Mouse (Mus musculus): ENCODE measurements around the gene Rpl18. TPM values are rescaled to one million over a fixed set of nuclear protein-coding genes. Genes with fewer than 3 reads are reported as not detected.
A peak's percentile ranks its signal among the peaks of the same experiment; 100 is the strongest.

Gene Rpl18
- total and polyA plus RNA-seq, 2 experiments from 2014 or later = 479 to 1,310 TPM

DNA sequence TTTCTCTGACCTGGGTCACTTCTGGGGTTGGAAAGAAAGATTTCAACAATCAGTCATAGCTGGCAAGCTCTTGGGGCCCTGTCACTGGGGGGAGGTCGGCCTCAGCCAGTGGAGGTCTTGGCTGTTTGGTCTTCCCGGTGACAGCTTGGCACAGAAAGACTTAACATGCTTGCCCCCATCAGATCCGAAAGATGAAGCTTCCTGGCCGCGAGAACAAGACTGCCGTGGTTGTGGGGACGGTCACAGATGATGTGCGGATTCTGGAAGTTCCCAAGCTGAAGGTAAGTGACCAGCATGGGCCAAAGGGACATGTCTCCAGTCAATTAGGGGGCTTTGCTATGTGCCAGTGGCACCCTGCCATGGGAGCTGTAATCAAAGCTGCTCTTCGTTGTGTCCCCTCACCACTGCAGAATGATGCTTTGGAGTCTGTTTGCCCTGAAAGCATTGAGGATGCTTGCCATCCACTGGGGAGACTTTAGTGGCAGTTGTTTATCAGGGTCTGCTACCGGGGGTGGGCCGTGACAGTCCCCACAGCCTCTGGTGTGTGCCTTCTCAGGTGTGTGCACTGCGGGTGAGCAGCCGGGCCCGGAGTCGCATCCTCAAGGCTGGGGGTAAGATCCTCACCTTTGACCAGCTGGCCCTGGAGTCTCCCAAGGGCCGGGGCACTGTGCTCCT lies 4.6 kb downstream of the Rpl18 start:
- H3K27ac ChIP-seq (ENCODE audit: low read depth) = no peak overlapping the region
- no peak for DNase-seq (ENCODE audit: low spot score)
- peaks cover 36% of the 10 kb centered on the region for H3K36me3 ChIP-seq (replicated peaks; ENCODE audit: control insufficient read depth, insufficient read depth, low read length)
- no peak overlapping the region for H3K4me3 ChIP-seq (ENCODE audit: low read depth, low read length)
- 91% methylated on average over 15 of the region's 16 CpGs for WGBS
- TF ChIP-seq CTCF (IDR thresholded peaks at IDR 0.05; ENCODE audit: low read depth) = no peak
- no peaks in the 10 kb centered on the region for H3K27me3 ChIP-seq (ENCODE audit: control insufficient read depth, insufficient read depth, low read length)
- no peak for ATAC-seq (ENCODE audit: insufficient read depth, low read depth)
- H3K4me1 ChIP-seq (ENCODE audit: control insufficient read depth, insufficient read depth) = peaks cover 27% of the 10 kb centered on the region
- no peak overlapping the region for H3K4me2 ChIP-seq (ENCODE audit: low read depth, low read length)
- H3K9ac ChIP-seq (replicated peaks; ENCODE audit: low read depth, low read length) = no peak overlapping the region
- no peaks in the 10 kb centered on the region for H3K9me3 ChIP-seq (replicated peaks; ENCODE audit: control insufficient read depth, low read length)

- no peaks in the 10 kb centered on the region for H3K27me3 ChIP-seq (ENCODE audit: control insufficient read depth, insufficient read depth, low read length)
- no peak within 1 kb of the TSS for H3K27ac ChIP-seq (ENCODE audit: low read depth)
- H3K4me1 ChIP-seq (ENCODE audit: control insufficient read depth, insufficient read depth) = peaks cover 23% of the 10 kb centered on the region
- DNase-seq (ENCODE audit: low spot score) = no peak
- no peak within 1 kb of the TSS for H3K9ac ChIP-seq (replicated peaks; ENCODE audit: low read depth, low read length)
- no peaks in the 10 kb centered on the region for H3K9me3 ChIP-seq (replicated peaks; ENCODE audit: control insufficient read depth, low read length)
- TF ChIP-seq EP300 (IDR thresholded peaks at IDR 0.05; ENCODE audit: low read depth) = no peak
- no peak for TF ChIP-seq CTCF (IDR thresholded peaks at IDR 0.05; ENCODE audit: low read depth)
- peaks cover 36% of the 10 kb centered on the region for H3K36me3 ChIP-seq (replicated peaks; ENCODE audit: control insufficient read depth, insufficient read depth, low read length)
- H3K4me2 ChIP-seq (ENCODE audit: low read depth, low read length) = no peak within 1 kb of the TSS
- no peak within 1 kb of the TSS for H3K4me3 ChIP-seq (ENCODE audit: low read depth, low read length)
- no peak for ATAC-seq (ENCODE audit: insufficient read depth, low read depth)
- WGBS = 81% methylated on average over 14 of the region's 14 CpGs
Observed at GRCm38 (mm10) chr7:45720413-45721233, 5.4 kb downstream of the Rpl18 start, which contains the start of gene Fam83e. Fam83e (plus strand) TSS chr7:45721212.

DNA sequence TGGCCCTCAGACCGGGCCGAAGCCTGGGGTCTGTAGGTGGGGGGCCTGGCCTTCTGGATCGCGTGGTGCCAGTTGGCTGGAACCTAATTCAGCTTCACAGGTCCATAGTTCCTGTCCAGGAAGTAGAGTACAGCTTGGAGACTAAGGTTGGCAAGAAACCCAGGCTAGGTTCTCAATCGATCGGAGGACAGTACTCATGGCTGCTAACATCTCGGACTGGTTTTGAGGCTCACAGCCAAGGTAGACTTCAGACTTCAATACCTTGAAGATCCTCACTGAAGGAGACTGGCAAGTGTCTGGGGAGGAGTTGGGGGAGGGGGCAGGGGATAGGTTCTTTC lies 5.9 kb downstream of the Rpl18 start:
- Histone ChIP-seq H3K4me2 (ENCODE audit: low read depth, low read length) (no peak overlapping the region), H3K36me3 (replicated peaks; ENCODE audit: control insufficient read depth, insufficient read depth, low read length) (peaks cover 36% of the 10 kb centered on the region), H3K27ac (ENCODE audit: low read depth) (no peak overlapping the region), H3K27me3 (ENCODE audit: control insufficient read depth, insufficient read depth, low read length) (no peaks in the 10 kb centered on the region), H3K4me1 (ENCODE audit: control insufficient read depth, insufficient read depth) (peaks cover 17% of the 10 kb centered on the region), H3K9me3 (replicated peaks; ENCODE audit: control insufficient read depth, low read length) (no peaks in the 10 kb centered on the region), H3K4me3 (ENCODE audit: low read depth, low read length) (no peak overlapping the region), H3K9ac (replicated peaks; ENCODE audit: low read depth, low read length) (no peak overlapping the region)
- DNase-seq (ENCODE audit: low spot score) (no peak), ATAC-seq (ENCODE audit: insufficient read depth, low read depth) (no peak)
- WGBS = 79% methylated on average over 7 of the region's 7 CpGs
- no peak for TF ChIP-seq EP300 (IDR thresholded peaks at IDR 0.05; ENCODE audit: low read depth)
- no peak for TF ChIP-seq CTCF (IDR thresholded peaks at IDR 0.05; ENCODE audit: low read depth)

DNA sequence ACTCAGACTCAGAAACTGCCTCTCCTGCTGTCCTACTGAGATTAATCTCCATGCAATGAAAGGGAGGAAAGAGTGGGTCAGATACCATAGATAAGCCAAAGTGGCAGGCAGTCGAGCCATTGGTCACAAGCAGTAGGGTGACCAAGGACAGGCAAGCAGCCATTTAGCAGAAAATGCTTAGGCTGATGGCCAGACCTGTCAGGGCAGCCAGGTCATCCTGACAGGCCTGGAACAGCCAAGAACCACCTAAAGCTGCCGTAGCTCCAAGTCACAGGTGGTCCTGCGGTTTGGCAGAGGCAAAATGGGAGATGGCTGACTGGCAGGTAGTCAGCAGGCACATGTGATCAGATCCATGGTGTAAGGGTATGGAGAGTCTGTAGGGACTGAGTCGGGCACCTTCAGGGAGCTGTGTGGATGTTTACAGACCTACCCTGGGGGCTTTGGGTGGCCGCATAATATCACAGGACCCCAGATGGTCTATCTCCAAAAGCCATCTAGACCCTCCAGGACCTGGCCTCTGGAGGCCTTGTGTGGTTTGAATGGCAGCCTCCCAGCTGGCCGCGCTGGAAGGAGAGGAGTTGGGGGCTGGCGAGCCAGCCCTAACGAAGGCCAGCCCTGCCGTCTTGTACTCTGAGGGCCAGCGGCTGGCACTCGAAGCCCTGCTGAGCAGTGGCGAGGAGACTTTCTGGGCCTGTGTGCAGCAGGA lies 6.5 kb downstream of the Rpl18 start:
- H3K4me3 ChIP-seq (ENCODE audit: low read depth, low read length) = no peak overlapping the region
- H3K9me3 ChIP-seq (replicated peaks; ENCODE audit: control insufficient read depth, low read length) = no peaks in the 10 kb centered on the region
- no peak for DNase-seq (ENCODE audit: low spot score)
- no peak for TF ChIP-seq EP300 (IDR thresholded peaks at IDR 0.05; ENCODE audit: low read depth)
- no peak for TF ChIP-seq CTCF (IDR thresholded peaks at IDR 0.05; ENCODE audit: low read depth)
- no peak overlapping the region for H3K27ac ChIP-seq (ENCODE audit: low read depth)
- H3K27me3 ChIP-seq (ENCODE audit: control insufficient read depth, insufficient read depth, low read length) = no peaks in the 10 kb centered on the region
- H3K4me1 ChIP-seq (ENCODE audit: control insufficient read depth, insufficient read depth) = peaks cover 11% of the 10 kb centered on the region
- WGBS = 64% methylated on average over 13 of the region's 13 CpGs
- no peak overlapping the region for H3K4me2 ChIP-seq (ENCODE audit: low read depth, low read length)
- H3K36me3 ChIP-seq (replicated peaks; ENCODE audit: control insufficient read depth, insufficient read depth, low read length) = peaks cover 36% of the 10 kb centered on the region
- no peak for ATAC-seq (ENCODE audit: insufficient read depth, low read depth)
- 0 out of 2 replicates have a peak overlapping the region, but pooled peaks have one; percentile 6 for H3K9ac ChIP-seq (replicated peaks; ENCODE audit: low read depth, low read length)

DNA sequence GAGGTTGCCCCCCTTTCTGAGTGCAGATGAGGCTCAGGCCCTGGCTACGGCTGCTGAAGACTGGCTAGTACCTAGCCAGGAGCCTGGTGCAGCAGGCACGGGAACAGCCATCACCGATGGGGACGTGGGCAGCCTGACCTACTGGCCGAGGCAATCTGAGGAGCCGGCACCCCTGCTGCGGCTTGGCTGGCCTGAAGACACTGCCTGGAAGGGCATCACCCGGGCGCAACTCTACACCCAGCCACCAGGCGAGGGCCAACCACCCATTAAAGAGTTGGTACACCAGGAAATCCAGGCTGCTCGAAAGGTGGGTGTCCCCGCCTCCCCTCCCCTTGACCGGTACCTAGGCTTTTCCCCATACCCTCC lies 7.1 kb downstream of the Rpl18 start:
- H3K4me2 ChIP-seq (ENCODE audit: low read depth, low read length) = no peak overlapping the region
- H3K4me3 ChIP-seq (ENCODE audit: low read depth, low read length) = no peak overlapping the region
- H3K9ac ChIP-seq (replicated peaks; ENCODE audit: low read depth, low read length) = 0 out of 2 replicates have a peak overlapping the region, but pooled peaks have one; percentile 6
- H3K9me3 ChIP-seq (replicated peaks; ENCODE audit: control insufficient read depth, low read length) = no peaks in the 10 kb centered on the region
- ATAC-seq (ENCODE audit: insufficient read depth, low read depth) (no peak), DNase-seq (ENCODE audit: low spot score) (no peak)
- TF ChIP-seq EP300 (IDR thresholded peaks at IDR 0.05; ENCODE audit: low read depth) = no peak
- no peak for TF ChIP-seq CTCF (IDR thresholded peaks at IDR 0.05; ENCODE audit: low read depth)
- H3K27ac ChIP-seq (ENCODE audit: low read depth) = no peak overlapping the region
- peaks cover 8% of the 10 kb centered on the region for H3K4me1 ChIP-seq (ENCODE audit: control insufficient read depth, insufficient read depth)
- 73% methylated on average over 13 of the region's 13 CpGs for WGBS
- H3K27me3 ChIP-seq (ENCODE audit: control insufficient read depth, insufficient read depth, low read length) = no peaks in the 10 kb centered on the region
- H3K36me3 ChIP-seq (replicated peaks; ENCODE audit: control insufficient read depth, insufficient read depth, low read length) = peaks cover 36% of the 10 kb centered on the region
